Mouse (Mus musculus) adrenal gland, postnatal 14 days (tissue): ENCODE data around the gene Gm12166. TPM values are rescaled to one million over a fixed set of nuclear protein-coding genes. Genes with fewer than 3 reads are reported as not detected.
A peak's percentile ranks its signal among the peaks of the same experiment; 100 is the strongest.

Experiments used
- DNase-seq: peaks from one replicate; pipeline ENCODE4 v3.0.0; 2021; ENCODE audit warnings: mixed read lengths
- long read RNA-seq, 2 experiments: library from polyadenylated mRNA; stranded (forward); transcript quantifications; one replicate each; pipeline ENCODE4 v2.0.0; 2021
- total RNA-seq: library from RNA; stranded (reverse); gene quantifications from 2 replicates; pipeline ENCODE4 v1.2.3, GENCODE M21; 2021

Gene Gm12166
- total RNA-seq = 0.86 and 4.1 TPM in 2 replicates
- long read RNA-seq, experiment 1, partial matches to known transcripts = 0 of 3 reads
- long read RNA-seq, experiment 1, other reads (novel, unspliced or antisense) = 0 of 3 reads
- long read RNA-seq, experiment 2, partial matches to known transcripts = 0 of 3 reads
- long read RNA-seq, experiment 2, other reads (novel, unspliced or antisense) = 0 of 3 reads

DNA sequence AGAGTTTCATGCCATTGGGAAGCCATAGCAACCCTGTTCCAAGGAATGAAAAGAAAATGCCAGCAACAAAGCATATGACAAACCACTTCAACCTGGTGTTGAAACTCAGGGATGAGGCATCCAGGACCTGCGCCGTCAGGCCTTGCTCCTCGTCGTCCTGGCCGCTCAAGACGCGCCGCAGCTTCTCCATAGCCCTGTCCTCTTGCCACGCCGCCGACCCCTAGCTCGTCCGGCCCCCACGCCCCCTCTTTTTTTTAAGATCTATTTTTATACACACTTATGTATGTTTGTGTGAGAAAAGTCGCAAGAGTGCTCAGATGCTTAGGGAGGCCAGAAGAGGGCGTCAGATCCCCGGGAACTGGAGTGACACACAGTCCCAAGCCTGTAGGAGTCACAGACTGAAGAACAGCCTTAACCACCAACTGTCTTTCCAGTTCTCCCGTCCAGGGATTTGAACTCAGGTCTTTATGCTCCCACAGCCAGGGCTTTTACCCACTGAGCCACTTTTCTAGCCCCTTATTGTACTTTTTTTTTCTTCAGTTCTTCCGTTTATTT, at the start of gene Gm12166:
Gene Gm12166 (minus strand): TSS at position 217 of the 555 bp plus-strand sequence.
- peak; percentile 82 for DNase-seq

DNA sequence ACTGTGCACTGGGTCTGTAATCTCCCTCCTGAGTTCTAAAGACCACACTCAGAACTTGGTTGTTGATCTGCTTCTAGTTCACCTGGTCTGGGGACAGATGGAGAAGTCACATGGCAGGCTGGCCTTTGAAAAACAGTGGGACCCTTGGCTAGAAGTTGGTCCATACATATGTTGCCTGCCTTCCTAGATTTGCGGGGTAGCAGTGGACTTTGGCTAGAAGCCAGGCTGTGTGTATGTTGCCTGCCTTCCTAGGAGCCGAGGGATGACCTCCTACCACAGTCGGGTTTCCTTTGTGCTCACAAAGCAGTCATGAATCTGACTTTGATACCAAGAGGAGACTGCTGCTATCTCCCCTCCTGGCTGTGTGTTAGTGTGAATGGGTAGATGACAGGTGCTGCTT, 44.9 kb upstream of the Gm12166 start:
- no peak for DNase-seq

- DNase-seq = no peak
Observed at GRCm38 (mm10) chr11:46096265-46096649, 44.1 kb upstream of the Gm12166 start.

- DNase-seq = peak; percentile 37
Observed at GRCm38 (mm10) chr11:46095477-46096264, 43.5 kb upstream of the Gm12166 start.

DNA sequence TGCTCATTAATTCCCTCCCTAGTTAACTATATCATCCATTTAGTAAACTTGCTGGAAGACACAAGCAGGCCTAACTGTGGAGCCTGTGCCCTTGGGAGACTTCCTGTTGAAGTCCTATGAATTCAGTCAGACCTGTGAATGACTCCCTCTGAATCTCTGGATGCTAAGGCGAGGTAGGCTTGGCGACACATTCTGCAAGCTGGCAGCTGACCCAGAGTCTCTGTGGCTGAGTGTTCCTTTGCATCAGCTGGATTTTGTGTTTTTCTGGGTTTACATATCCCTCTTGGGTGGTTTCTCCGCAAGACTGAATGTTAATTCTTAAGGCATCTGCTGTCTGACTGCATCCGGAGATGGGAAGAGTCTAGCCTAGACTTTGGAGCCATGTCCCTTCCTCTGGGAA, 40.0 kb upstream of the Gm12166 start:
- peak; percentile 35 for DNase-seq

DNA sequence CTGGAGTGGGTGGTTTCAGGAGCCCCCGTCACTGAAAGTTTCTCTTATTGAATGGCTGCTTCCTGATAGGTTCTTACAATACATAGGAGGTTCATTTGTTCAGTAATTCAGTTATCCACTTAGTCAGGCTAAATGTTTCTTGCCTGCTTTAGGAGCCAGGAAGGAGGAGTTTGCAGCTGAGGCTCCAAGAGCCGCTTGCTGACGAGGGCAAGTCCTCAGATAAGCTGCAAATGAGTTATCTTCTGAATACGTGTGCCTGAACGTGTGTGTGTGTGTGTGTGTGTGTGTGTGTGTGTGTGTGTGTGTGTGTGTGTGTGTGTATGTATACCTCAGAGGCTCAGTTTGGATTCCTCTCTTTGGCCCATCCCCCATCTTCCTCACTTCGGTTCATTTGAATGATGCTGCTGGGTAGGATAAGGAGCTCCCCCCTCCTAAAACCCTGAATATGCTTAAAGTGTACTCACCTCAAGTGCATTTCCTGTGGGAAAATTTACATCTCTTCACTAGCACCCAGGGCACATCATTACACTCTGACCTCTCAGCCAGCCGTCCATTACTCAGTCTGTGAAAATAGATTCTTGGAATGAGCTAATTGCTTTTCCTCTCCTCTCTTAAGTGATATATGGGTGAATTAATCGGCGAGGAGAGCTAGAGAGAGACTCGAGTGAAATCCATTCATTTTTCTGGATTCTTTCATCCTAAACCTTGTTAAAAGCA, 39.0 kb upstream of the Gm12166 start:
- no peak for DNase-seq

DNA sequence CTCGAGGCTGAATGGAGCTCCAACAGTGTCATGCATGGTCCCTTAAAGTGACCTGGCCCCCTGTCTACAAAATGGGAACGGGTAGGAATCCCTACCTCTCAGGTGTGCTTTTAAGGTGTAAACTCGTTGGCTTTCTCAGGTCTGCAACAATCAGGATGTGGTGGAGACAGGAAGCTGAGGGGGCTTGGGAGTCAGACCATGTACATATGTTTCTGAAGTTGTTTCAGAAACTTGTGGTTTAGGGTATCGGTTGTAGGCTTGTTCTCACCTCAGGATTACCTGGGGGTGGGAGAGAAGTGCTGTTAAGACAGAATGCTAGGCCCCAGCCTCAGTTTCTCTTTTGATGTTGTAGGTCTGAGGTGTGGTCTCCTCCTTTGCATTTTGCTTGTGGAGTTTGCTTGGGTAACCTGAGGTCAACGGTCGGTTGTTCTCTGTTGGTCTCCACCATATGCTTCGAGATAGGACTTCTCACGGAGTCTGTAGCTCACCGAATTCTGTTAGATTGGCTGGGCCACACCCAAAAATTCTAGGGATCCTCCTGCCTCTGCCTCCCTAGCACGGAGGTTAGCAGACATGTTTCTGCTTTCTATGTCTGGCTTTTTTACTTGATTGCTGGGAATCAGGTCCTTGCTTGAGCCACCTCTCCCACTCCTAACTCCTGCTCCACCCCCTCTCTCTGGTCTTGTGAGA, 38.1 kb upstream of the Gm12166 start:
- DNase-seq = no peak

DNA sequence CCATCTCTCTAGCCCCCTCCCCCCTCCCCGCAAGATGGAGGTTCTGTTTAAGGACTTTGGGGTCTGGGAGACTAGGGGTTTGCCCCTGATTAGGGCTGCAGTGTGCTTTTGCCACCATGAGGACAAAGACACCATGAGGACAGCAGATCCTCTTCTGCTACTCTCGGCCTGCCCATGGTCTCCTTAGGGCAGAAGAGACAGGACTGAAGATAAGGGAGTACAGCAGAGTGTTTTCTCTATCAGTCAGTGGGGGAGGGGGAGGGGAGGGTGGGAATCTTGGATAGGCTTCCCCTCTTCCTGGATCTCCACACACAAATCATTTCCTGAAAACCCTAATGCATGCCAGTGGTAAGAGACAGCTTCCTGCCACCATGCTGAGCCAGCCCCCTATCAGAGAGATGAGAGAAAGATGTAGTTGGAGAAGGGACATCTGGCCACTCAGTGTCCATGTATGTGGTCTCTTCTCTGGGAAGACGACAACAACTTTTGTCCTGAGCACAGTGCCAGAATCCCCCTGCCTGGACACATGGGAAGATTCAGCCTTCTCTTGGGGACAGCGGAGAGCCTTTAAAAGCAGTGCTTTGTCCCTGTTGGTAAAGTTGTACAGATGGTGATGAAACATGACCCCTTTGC, 37.1 kb upstream of the Gm12166 start:
- DNase-seq = no peak

- DNase-seq = no peak
Observed at GRCm38 (mm10) chr11:46086446-46086845, 34.3 kb upstream of the Gm12166 start.

DNA sequence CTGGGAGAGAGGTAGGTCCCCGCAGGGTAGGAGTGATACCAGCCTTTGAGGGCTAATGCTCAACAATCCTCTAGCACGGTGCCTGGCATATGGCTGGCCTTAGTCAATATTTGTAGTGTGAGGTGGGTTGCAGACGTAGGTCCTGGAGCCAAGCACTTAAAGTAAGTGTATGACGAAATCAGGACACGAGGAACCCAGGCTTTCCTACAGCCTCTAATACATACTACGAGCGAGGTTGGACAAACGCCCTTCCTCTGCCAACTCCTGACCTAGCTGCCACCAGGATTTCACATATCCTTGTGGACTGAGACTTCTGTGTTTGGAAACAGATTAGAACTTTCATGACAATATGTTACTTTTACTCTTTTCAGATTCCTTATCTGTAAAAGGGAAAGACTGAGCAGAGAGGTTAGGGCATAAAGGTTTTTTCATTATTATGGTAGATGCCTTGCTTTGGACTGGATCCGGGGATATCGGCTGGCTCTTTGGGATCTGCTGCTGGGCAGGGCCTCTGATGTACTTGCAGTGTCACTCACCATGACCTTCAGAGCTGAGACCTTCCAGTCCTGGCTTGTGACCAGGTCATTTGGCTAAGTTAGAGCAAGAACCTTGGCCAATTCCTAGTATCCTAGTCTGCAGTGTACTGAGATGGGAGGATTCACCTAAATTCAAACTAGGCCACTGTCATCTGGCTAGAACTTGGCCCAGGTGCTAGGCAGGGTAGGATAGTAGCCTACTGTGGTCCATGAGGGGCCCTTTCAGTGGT, 33.5 kb upstream of the Gm12166 start:
- DNase-seq = peak; percentile 81

GRCm38 (mm10) chr11:46084568-46084967, 32.4 kb upstream of the Gm12166 start:
- DNase-seq = peak; percentile 77

GRCm38 (mm10) chr11:46083835-46084444, 31.8 kb upstream of the Gm12166 start:
- DNase-seq = no peak

GRCm38 (mm10) chr11:46083405-46083804, 31.3 kb upstream of the Gm12166 start:
- DNase-seq = no peak

GRCm38 (mm10) chr11:46081075-46081474, 29.0 kb upstream of the Gm12166 start:
- peak; percentile 38 for DNase-seq

DNA sequence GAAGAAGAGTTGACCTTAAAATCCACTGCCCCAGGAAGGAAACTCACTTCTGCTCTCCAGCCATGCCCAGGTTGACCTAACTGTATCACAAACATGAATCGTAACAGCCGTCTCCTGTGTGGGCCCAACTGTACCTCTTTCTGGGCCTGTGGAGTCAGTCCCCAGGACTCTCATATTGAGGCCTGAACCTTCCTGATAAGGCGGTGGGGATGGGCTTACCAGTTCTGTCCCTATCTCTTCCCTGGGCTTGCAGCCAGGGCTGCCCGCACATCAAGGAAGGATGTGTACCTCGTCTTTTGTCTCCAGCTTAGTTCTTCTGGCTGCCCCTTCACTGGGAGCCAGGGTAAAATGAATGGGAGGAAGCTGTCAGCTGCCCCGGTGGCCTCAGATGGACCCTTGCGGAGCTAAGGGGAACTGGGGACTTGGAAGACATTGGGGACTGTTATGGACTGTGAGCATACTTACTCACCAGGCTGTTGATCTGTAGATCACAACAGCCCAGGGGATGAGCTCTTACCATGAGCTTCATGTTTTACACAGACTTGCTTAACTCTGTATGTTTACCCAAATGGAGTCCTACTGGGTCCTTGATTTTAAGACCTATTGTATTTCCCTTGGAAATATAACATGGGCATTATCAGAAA, 25.7 kb upstream of the Gm12166 start:
- peak; percentile 54 for DNase-seq

GRCm38 (mm10) chr11:46077304-46077703, 25.2 kb upstream of the Gm12166 start:
- no peak for DNase-seq

- no peak for DNase-seq
Observed at GRCm38 (mm10) chr11:46076442-46077158, 24.5 kb upstream of the Gm12166 start.

GRCm38 (mm10) chr11:46075507-46075906, 23.4 kb upstream of the Gm12166 start:
- DNase-seq = no peak
